Mouse (Mus musculus) erythroid progenitor cell, adult 5-6 weeks (primary cell): Measurements from ENCODE around the gene Col20a1. TPM values are rescaled to one million over a fixed set of nuclear protein-coding genes. Genes with fewer than 3 reads are reported as not detected.

Experiments
- ATAC-seq: replicated peaks from 2 replicates; pipeline ENCODE4 v1.8.0; 2016; ENCODE audit warnings: moderate number of reproducible peaks, mild to moderate bottlenecking, moderate TSS enrichment, inconsistent platforms; ENCODE audit not compliant: poor library complexity, low FRiP score, severe bottlenecking
- total RNA-seq, 2 experiments: library from RNA; stranded (forward) in 1 of 2; stranded (reverse) in 1 of 2; fragments of 150-400 nt in 1 of 2; fragments of 186-747, 209-891 nt in 1 of 2; gene quantifications; 2 replicates each; pipeline versions ENCODE4 v1.2.3 to v1.2.4; 2015 to 2017; ENCODE audit warnings: low replicate concordance in 2 of 2

Col20a1 gene
- total RNA-seq, 2 experiments from 2014 or later = under 0.01 TPM; not detected in 1

DNA sequence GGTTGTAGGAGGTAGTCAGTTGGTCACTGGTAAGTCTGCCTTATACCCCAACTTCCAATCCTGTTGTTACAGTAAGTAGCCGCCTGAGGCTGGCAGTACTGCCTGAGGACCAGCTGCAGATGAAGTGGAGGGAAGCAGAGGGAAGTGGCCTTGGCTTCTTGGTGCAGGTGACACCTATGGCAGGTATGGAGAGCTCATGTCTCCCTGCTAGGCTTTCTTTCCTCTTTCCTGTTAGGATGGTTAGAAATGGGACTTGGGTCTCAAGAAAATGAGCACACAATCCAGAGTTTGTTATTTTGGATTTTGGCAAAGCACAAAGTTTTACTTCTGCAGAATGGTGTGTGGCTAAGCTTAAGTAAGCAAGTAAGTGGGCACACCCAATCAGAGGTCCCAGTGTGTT is 2.6 kb downstream of the Col20a1 start:
- ATAC-seq = no peak

DNA sequence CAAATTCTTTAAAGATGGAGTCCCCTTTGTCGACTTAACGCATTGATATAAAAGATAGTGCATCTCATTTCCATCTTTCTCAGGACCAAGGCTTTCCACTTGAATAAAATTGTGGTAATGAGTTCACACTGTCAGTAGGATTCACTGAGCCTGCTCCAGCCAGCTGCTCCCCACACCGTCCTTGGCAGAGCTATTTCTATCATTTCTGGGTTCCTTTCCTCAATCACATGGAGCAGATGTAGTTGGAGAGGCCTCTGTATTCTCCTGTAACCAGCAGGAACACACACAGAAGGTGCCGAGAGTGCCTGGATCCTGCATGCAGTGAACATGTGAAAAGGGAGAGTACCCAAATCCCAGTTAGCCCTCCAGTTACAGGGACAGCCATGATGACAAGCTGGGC is 4.0 kb downstream of the Col20a1 start:
- ATAC-seq = no peak

DNA sequence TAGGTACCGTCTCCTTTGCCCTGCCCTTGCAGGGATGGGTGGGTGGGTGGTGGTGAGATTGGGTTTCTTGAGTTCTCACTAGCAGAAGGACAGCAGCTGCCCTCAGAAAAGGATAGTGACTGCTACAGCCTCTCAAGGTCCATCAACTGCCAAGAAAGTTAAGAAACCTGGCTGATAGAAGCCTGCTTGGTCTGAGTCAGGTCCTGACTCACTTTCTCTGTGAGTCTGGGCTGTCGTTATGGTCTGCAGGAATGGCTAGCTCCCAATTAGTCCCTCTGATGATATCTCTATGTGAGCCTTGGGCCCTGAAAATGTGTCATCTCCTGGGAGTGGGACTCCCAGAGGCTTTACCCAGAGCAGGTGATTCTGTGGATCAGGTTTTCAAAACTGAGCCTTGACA is 8.0 kb downstream of the Col20a1 start:
- no peak for ATAC-seq

GRCm38 (mm10) chr2:180995457-180995856 is 9.1 kb downstream of the Col20a1 start:
- no peak for ATAC-seq

DNA sequence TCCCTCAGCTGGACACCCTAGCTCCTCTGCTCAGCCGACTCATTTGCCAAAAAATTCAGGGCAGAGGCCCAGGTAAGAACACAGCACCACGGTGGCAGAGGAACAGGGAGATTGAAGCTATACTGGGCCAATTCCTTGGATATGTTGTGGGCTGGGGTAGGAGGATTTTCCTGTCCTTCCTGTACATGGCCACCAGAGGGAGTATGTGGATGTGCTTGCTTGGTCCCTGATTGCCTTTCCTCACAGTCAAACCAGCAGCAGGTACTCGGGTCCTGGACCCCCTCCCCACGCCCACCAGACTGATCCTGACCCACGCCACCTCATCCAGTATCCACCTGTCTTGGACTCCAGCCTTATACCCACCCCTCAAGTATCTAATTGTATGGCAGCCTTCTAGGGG is 10.1 kb downstream of the Col20a1 start:
- ATAC-seq = 0 out of 2 replicates have a peak, but pooled peaks have one; percentile 41

GRCm38 (mm10) chr2:180996905-180997304 is 10.6 kb downstream of the Col20a1 start:
- no peak for ATAC-seq

GRCm38 (mm10) chr2:181007054-181007453 is 20.7 kb downstream of the Col20a1 start:
- ATAC-seq = no peak

DNA sequence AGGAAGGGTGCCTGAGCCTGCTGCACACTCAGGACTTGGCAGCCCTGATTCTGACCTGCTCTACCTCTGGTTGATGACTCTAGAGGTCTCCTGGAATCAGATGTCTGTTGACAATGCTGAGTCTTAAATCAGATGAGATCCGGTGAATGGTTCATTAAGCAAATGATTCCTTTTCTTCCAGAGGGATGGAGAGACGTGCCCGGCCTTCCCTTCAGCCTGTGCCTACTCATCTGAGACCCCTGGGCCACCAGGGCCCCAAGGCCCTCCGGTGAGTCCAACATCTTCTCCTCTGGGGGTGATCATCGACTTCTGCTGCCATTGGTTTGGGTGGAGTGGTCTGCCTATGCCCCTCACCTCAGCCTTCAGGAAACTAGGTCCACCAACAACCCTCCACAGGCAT is 22.0 kb downstream of the Col20a1 start:
- no peak for ATAC-seq

DNA sequence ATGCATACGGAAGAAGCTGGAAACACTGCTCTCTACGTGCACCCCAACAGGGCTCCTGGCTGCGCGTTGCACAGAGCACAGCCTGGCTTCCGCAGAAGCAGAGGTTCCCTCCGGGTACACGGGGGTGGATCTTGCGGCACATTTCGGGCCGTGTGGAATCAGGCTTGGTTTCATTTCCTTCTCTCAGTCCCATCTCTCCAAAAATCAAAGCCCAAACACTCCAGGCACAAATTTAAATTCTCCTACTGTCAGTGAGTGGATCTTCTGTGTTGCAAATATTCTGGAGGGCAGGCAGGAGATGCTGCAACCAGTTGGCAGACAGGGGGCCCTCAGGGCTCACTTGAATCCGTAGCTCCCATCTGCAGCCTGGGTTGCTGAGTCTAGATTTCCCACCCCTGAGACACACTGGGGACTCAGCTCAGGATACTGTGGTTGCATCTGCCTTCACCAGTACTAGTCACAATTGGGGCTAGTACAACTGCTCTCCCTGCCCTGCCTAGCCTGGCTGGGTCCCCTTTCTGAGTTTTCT is 45.1 kb downstream of the Col20a1 start:
- no peak for ATAC-seq

GRCm38 (mm10) chr2:181032407-181032806 is 46.1 kb downstream of the Col20a1 start:
- ATAC-seq = no peak

GRCm38 (mm10) chr2:181033310-181033709 is 47.0 kb downstream of the Col20a1 start:
- ATAC-seq = no peak

DNA sequence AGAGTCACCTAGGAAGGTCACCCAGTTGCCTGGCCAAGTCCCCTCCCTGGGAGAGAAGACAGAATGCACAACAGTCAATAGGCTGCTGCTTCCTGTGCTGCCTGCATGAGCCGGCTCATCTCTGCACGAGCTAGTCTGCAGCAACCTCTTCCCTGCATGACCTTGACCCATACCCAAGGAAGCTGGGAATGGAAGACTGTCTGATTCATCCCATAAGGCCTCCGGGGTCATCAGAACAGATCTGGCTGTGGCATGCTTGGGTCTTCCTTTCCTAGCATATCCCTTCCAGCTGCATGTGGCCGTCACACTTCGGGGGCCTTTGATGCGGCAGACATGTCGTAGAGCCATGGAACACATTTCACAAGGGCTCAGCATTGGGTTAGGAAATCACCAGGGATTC is 48.9 kb downstream of the Col20a1 start:
- no peak for ATAC-seq

- ATAC-seq = no peak
Measured at GRCm38 (mm10) chr2:181036561-181036960, 50.2 kb downstream of the Col20a1 start.

DNA sequence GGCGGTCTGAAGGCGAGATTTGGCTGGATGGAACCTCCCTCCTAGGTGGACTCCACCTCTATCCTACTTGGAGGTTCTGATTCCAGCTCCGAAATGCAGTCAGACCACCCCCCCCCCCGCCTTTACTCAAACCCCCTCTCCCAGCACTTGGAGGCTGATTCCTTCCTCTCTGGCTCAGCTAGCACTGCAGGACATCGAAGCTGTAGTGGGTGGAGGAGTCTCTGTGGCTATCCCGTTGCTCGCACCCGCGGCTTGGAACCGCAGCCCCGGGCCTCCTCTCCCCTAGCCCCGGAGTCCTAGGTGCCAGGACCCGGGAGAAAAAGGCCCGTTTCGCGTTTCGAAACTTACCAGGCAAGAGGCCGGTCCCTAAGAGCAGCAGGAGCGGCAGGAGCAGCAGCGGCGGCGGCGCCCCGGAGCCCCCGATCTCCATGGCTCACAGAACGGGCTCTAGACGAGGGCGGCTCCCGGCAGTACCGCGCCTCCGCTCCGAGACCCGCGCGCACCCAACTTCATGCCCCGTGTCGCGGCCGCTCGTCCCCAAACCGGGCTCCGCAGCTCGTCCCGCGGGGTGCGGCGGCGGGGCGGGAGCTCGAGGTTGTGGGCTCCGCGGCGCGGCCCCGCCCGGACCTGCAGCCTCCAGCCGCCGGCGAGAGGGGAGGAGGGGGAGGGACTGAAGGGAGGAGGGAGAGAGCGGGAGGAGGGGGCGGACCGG is 52.5 kb downstream of the Col20a1 start:
- no peak for ATAC-seq

DNA sequence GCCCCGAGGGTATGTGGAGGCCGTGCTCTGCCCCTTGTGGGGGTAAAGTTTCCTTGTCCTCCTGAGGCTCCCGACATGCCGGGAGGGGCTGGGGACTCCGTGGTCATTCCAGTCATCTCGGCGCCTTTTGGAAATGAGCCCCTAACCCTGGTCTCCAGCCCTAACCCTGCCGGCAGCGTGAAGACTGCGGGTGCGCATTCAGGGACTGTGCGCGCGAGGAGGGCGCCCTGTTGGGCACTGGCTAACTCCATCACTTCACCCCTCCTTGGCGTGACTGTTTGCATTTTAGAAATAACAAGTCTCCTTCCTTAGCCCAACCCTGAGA is 53.0 kb downstream of the Col20a1 start:
- no peak for ATAC-seq

GRCm38 (mm10) chr2:181041941-181042340 is 55.6 kb downstream of the Col20a1 start:
- no peak for ATAC-seq

GRCm38 (mm10) chr2:181042376-181042775 is 56.0 kb downstream of the Col20a1 start:
- ATAC-seq = no peak

- ATAC-seq = no peak
Measured at GRCm38 (mm10) chr2:181043437-181043836, 57.1 kb downstream of the Col20a1 start, which contains the start of gene Chrna4. Gene Chrna4 (minus strand): TSS chr2:181043546.

GRCm38 (mm10) chr2:181044001-181044400 is 57.7 kb downstream of the Col20a1 start:
- no peak for ATAC-seq

DNA sequence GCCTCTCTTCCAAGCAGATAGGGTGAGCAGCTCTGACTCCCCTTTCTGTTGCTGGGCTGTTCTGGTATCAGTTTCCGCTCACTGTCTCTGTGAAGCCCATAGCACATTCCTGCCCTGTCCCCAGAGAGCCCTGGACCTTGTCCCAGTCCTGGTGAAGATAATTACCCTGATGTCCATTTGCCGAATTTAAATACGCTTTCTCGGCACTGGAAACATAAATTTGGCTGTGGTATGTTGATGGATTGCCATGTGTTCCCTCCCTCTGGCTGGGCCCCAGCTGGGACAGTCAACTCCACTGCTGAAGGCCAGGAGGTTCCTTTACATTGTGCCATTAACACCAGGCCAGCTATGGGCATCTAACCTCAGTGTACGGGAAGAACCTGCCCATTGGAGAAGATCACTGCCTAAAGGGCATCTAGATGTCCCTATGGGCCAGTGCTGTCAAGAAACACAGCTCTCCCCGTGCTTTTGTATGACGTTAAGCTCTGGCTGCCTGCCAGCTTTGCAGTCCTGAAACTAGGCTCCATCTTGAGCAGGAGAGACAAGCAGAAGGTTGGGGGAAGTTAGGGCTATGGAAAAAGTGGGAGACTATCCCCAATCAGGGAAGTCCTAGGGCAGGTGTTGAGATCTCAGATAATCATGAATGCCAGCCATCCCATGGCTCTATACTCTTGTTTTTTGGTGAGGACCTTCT is 62.1 kb downstream of the Col20a1 start:
- ATAC-seq = no peak

DNA sequence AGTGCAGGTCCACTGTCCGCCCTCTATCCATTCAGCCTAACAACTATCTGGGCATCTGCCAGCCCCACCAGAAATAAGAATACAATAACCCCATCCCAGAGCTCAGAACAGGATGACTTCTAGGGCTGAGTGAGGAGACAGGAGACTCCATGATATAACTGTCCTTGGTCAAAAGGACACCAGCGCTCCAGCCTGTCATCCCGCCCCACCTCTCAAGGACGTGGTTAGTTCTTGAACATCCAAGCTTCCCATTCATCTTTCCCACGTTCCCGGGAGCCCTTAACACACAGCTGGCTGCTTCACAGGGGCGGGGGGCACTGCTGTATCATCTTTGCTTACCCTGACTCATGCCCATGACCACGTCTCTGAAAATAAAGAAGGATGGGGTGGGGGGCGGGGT is 62.7 kb downstream of the Col20a1 start:
- no peak for ATAC-seq
